Mouse (Mus musculus): ENCODE results near the gene Sh3d21. TPM values are rescaled to one million over a fixed set of nuclear protein-coding genes. Genes with fewer than 3 reads are reported as not detected.

Sh3d21 gene
- total RNA-seq, 2 experiments from 2014 or later, result 3.3 to 3.9 TPM

DNA sequence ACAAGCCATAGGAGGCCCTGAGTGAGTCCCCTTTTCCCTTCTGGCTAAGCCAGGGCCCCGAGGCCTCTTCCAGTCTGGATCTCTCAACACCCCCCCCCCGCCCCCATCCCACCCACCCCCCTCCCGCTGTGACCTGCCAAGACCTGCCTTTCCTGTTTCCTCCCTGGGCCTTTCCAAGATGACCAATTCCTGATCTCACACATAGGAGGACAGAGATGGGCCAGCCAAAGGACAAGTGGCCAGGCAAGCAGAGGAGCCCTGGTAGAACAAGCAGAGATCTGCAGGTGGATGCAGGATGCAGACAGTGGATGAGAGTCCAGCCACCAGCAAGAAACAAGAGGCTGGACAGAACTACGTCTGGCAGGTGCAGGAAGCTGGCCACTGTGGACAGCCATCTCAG, 17.9 kb downstream of the Sh3d21 start:
- no peak for DNase-seq

DNA sequence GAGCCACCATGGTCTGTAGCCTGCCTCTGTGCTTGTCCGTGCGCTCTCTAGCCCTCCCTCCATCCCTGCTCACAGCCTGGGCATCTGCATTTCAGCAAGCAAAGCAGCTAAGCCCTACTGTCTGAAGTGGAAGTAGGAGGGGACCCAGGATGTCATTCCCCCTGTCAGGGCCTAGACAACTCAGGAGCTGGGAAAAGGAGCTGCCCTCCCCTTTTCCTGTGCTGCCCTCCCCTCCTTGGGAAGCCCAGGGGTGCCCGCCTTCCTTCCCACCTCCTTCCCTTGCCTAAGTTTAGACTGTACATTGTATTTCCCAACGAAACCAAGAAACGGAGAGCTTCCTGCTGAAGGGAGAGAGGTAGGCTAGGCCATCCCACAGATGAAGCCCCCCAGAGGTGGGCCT, 22.3 kb downstream of the Sh3d21 start:
- DNase-seq, result no peak

DNA sequence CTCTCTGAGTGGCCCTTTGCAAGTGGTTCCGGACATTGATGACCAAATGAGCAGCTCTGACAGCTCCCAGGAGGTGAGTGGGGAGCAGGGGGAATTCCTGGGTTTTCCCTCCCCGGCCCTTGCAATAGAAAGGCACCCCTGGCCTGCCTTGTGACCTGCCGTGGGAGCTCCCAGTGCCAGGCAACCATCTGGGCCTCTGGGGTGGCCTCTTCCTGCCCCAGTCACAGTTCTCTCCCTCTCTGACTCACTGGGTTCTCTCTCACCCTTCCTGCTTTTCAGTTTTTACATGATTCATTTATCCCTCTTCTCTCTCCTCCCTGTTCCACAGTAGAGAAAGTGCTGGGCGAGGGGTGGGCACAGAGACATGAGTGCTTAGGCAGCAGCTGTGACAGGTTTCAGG, 25.5 kb downstream of the Sh3d21 start:
- DNase-seq, result no peak

DNA sequence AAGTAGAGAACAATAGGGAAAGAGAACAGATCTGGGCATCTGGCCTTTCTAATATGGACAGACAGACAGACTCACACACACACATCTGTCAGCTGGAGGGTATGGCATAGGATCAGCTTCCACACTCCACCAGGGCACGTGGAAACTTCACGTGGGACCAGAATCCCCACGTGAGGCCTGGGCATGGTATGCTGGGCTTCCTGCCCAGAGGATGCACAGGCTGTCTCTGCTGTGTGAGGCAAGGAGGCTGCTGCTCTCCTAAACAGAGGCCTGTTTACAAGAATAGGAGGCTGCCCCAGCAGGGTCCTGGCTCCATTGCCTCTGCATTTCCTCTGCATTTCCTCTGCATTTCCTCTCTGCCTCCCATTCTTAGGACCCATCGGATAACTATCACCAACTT, 28.7 kb downstream of the Sh3d21 start:
- DNase-seq, result no peak

DNA sequence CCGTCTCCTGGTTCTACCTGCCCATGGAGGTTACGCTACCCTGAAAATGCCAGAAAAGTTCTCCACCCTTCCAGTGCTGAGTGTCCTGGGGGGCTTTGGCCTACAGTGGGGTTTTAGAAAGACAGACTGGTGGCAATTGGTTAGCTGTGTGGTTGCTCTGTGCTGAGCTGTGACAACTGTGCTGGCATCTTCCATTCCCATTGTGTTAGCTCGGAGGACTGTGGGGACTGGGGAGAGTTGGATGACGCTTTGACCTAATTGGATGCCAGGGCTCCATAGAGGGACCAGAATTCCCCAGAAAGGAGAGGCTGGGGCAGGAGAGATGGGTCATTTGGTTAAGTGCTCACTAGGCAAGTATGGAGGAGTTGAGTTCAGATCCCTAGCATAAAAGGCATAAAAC, 29.1 kb downstream of the Sh3d21 start:
- no peak for DNase-seq

DNA sequence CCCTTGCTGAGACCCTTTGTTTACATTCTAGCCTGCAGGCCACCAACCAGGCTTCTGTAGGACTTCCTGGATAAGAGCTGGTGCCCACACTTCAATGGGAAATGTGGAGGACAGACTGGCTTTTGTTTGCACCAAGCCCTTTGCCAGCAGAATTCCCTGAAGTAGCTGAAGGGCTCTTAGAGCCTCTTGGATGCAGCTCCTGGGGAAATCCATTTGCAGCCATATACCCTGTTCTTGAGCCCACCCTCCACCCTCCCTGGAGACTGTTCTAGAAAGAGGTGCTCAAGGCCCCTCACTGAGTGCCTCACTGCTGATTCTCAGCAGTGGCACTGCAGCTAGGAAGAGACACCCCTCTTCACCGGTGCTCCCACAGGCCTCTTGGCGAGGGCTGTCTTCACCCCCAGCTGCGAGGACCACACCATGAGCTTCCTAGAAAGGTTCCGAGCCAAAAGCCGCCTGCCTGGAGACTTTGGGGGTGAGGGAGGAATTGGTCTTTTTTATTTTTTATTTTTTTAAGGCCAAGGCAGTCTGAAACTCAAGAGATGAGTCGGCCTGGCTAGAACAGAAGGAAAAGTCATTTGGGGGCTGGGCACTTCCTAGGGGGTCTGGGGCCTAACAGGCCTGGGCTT, 30.5 kb downstream of the Sh3d21 start:
- DNase-seq, result no peak

DNA sequence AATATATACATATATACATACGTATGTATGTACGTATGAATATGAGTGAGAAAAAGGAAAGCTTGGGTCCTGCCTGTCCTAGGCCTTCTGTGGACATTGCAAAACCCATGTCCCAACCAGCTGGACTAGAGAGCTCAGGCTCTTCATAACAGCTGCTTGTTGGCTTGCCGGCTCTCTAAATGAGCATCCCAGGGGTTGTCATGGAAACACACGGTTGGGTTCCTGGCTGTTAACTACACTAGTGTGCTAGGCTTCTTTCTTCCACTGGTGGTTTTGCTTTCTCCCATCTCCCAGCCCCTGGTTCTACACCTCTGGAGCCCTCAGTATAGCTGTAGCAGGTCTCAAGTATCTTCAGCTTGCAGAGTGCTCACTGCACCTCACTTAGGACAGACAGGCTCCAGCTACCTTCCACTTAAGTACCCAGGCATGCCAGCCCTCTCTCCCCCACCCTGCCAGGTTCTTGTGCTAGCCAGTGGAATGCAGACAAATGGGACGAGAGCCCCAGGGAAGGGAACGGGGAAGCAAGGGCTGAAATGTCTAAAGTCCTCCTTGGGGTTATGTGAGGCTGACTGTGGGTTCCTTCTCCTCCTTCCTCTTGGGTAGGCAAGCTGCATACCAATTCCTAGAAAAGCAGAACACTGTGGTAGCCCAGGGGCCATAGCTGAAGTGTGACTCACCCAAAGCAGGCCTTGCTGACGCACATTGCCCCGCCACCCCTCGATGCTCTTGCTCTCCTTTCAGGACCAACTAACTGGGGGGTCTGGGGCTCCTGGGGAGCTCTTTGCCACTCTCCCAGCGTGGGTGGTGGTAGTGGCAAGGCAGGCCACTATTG, 31.8 kb downstream of the Sh3d21 start:
- peak; percentile 56 for DNase-seq

DNA sequence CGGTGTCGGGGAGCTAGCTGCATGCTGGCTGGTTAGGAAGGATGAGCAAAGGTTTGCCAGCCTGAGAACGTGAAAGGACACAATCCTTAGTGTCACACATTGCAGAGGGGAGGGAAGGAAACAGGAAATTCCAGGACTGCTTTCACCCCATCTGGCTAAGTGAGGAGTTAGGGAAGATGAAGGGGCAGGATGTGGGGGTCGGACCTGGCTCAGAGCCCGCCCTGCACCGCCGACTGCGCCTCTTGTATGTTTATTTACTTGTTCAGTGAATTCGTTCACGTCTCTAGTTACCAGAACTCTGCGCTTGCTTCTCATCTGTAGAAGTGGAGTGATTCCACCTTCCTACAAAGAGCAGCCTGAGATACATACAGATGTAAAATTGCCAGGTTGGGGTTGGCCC, 32.8 kb downstream of the Sh3d21 start:
- DNase-seq, result no peak

DNA sequence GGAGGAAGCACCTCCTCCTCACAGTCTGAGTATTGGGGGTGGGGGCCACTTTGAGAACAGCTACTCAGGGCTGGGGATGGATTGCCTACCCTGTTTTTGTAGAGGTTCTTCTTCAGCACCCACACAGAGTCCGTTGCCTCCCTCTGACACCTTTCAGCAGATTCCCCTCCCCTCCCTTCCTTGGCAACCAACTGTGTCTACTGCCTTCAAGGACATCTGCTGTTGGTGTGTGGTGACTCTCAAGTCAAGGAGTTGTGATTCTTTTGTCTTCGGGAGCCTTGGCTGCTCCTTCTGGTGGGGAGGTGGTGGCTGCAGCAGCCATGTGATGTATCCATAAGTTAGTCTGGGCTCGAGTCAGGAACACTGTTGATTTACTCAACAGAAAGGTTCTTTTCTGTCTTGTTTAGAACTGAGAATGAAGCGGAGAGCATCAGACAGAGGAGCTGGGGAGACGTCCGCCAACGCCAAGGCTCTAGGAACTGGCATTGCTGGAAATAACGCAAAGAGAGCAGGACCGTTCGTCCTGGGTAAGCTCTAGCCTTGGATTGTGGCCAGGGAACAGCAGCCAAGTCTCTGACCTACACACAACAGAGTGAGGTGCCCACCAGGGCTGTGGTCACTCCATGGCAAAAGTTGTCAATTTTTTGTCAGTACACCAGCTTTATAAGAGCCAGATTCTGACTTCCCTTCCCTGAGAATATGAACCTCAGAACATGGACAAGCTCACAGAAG, 39.8 kb downstream of the Sh3d21 start:
- DNase-seq, result peak; percentile 63

DNA sequence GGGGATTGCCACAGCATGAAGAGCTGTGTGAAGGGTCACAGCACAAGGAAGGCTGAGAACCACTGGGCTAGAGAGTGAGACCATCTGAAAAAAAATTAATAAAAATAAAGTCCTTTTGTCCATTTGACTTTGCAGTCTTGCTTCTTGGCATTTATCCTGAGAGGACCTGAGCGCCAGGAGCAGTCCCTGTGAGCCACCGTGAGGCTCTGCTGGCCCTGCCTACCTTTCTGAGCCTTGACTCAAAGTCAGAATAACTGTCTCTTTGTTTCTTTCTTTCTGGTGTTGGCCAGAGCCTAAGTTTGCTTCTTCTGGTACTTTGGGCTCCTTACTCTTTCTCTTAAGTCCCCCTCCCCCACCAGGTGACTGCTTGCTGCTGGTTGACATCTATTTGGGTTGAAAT, 42.8 kb downstream of the Sh3d21 start:
- DNase-seq, result peak; percentile 38

DNA sequence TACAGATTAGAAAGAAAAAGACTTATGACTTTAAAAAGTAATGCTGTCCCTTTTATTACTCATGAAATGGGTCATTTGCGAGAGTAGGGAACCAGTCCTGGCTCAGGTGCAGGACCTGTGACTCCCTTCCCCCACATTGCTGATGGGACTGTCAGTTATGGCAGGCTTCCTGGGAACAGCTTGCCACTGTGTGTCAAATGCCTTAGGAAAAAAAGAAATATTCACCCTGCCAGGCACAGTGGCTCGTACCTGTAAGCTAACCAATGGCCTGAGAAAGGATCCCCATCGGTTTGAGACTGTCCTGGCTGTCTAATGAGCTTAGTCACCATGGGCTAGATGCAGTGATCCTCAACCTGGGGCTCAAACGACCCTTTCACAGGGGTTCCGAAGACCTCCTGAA, 43.2 kb downstream of the Sh3d21 start:
- no peak for DNase-seq

DNA sequence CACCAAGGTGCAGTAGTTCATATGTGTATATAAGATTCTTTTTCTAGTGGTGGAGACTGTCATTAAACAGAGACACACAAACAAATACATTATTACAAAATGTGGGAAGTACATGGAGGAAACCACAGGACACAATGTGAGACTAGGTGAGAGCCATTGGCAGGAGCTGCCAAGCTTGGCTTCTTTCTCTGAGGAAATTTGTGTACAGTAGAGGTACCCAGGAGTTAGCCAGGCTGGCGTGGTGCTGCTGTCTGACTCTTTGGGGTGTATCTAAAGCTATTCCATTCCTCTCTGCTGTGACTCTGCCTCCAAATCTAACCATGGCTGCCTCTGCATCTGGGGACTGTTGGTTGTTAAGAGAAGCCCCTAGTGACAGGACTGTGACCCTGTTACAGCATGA, 44.2 kb downstream of the Sh3d21 start:
- DNase-seq, result no peak

DNA sequence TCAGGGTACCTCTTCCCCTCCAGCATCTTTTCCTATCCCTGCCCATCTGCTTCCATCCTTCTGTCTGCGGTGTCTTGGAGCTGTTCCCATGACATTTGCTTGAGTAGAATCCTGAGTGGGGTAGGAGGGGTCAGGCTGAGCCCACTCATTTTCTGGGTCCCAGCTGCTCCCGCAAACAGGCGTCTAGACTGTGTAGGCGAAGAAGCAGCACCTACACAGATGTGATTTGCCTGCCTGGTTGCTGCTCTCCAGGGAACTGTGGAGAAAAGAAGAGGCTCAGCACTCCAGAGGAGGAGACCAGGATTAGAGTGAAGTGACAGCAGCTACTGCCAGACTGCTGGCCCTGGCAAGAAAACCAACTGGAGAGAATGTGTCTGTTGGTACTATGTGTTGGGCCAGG, 44.6 kb downstream of the Sh3d21 start:
- no peak for DNase-seq

DNA sequence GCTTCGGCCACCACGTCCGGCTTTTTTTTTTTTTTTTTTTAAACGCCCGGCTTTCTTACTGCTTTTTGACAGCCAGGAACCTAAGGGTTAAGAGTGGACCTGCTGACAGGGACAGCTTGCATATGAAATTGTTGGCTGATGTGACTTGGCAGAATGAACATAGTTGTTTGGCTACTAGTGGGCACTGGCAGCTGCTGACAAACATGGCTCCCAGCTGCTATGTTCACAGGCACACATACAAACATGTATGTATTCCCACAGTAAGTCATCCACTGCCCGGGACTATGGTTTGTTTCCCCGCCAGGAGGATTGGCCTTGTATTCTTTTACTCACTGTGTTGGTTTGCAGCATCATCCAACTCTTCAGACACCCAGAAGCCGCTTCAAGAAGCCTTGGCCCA, 46.2 kb downstream of the Sh3d21 start:
- DNase-seq, result peak; percentile 34

DNA sequence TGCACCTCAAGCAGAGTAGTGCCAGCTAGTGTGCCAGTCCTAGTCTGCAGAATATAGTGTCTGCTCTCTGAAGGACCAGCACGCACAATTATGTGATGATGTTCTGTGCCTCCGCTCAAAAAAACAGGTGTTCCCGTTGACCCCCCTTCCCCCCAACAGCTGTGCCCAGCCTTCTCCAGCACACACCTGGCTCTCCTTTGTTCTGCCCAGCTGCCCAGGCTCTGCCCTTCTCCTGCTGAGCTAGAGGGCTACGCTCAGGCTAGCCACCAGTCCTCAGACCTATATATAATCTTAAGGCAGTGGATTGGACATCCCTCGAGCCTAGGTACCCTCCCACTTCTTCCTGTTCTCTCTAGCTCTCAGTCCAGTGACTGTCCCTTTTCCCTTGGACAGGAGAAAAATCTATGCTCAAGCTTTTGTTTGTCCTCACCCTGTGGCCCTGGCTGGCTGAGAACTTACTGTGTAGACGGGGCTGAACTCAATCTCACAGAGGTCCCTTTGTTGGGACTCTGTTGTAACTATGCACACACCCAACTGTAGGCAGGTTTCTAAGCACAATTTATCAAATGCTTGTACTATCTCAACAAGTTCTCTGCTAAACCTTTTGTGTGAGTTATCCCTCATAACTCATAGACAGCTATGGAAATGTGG, 47.3 kb downstream of the Sh3d21 start:
- DNase-seq, result no peak

DNA sequence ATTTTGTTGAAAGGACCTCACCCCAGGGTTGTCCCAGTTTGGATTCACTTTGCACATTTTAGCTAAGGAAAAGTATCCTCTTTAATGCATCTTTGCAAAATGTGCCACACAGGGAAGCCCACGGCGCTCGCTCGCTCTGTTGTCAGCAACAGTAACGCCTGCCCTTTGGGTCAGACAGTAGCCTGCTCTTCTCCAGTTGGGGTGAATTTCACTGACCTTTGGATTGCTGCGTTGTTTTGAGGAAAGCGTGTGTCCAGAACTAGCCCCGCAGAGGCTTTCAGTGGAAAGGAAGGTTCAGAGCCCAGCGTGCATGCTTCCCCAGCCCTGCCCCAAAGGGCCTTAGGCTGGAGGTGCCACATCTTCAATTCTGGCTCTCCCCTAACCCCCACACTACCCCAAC, 47.9 kb downstream of the Sh3d21 start:
- DNase-seq, result no peak

DNA sequence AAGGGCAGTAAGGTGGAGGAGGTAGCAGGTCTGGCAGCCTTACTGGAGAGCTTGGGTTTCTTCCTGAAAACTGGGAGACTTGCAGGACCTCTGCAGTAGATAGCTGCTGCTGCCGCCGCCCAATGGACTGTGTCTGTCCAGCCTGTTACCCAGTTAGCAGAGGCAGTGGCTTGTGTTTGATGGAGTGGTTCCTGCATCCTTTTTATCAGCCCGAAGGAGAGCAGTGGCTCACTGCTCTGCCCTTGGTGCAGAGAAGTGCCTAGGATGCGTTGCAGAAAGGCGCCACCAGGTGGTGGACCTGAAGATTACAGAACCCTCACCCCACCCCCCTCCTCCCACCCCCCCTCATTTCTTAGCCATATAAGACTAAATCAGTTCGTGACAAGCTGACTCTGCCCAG, 49.3 kb downstream of the Sh3d21 start:
- DNase-seq, result peak; percentile 82

DNA sequence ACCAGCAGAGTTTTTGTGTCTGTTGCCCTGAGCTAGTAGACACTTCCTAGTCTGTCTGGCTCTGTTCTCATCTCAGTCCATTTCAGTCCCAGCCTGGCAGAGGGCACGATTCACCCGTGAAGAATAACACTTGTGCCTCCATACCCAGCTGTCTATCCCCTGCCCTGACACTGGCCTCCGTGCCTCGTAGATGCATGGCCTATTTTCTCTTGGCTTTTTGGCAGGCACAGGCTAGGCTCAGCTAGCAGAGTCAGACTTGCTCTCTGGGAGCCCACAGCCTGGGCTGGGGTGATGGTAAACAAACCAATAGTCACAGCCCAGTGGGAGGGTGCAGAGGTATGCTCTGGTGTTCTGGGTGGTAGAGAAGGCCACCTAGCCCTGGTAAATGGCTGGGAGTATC, 50.0 kb downstream of the Sh3d21 start:
- DNase-seq, result no peak

DNA sequence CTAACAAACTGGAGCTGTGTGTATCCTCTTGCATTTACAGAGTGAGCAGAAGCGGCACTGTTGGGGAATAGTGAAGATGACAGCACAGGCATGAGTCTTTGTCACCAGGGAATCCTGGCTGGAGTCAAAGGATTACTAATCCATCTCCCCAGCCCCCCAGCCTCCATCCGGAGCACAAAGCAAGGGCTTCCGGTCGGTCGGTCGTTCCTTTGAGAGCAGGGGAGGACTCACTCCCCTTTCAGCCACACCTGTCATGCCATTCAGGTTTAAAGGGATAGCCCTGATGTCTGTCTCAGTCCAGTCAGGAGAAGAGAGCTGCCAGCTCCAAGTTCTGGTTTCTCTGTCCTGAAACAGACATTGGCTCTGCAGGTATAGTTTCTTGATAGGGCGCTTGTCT, 52.1 kb downstream of the Sh3d21 start:
- peak; percentile 50 for DNase-seq

DNA sequence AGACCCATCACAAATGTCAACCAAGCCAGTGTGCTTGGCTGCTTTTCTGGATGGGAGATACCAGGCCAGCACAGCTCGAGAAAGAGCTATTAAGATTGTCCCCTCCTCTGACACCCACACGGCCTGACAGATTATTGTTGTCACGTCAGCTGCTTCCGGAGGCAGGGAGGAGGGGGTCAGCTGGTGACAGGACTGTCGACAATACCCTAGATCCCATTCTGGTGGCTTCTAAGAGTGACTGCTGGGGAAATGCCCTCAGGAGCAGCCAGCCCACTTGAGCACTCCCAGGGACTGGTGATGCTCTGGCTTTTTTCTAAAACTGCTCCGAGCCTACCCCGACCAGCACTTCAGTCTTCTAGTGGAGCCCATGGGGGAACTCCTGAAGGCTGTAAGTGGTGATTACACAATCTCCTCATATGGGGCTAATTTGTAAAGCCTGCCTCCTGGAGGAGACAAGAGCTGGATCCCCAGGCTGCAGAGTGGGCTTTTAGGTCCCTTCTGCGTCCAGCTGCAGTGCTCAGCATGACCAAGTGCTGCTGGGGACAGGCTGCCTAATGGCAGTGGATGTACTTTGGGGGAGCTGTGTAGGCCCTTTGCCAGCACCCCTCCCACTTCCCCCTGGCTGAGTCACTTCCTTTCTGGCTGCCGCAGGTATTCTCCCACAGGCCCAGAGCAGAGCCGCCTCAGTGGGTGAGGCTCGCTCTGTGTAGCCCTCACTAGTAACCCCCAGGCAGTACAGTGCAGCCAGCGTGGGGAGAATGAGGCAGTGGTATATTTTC, 52.7 kb downstream of the Sh3d21 start:
- peak; percentile 85 for DNase-seq

DNA sequence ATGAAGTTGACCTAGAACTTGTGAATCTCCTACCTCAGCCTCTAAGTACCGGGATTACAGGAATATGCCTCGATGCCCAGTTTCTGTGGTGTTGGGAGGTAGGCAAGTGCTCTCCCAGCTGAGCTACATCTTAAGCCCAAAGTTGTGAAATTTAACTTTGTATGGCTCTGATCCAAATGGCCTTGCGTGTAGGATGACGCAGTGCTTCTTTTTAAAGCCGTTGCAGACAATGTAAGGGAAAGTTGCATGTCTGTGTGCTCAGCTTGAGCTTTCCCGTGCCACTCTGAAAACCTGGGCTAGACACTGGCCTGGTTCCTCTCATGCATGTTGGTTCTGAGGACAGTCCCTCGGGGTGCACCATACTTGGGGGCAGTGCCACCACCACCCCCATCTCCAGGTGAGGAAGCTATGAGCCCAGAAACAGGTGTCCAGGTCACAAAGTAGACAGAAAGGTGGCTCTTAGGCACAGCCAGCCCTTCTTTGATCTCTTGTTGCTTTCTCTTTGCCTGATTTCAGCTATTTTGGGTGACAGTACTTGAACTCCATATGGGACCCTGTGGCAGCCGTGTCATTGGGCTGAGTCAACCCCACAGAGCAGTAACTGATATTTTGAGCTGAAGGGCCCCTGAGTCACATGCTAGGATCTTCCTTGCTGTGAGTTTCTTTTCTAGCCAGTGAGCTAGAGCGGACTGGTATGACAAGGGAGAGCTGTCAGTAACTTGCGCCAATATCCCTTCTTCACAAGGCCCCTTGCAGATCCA, 53.5 kb downstream of the Sh3d21 start:
- peak; percentile 61 for DNase-seq
